Mouse (Mus musculus) 3T3-L1 (cell line): Measurements from ENCODE around the gene Dstyk.

Experiments
- DNase-seq: peaks from one replicate; pipeline ENCODE4 v3.0.0-alpha.2; 2015; ENCODE audit warnings: low read depth, low spot score

The Dstyk gene

DNA sequence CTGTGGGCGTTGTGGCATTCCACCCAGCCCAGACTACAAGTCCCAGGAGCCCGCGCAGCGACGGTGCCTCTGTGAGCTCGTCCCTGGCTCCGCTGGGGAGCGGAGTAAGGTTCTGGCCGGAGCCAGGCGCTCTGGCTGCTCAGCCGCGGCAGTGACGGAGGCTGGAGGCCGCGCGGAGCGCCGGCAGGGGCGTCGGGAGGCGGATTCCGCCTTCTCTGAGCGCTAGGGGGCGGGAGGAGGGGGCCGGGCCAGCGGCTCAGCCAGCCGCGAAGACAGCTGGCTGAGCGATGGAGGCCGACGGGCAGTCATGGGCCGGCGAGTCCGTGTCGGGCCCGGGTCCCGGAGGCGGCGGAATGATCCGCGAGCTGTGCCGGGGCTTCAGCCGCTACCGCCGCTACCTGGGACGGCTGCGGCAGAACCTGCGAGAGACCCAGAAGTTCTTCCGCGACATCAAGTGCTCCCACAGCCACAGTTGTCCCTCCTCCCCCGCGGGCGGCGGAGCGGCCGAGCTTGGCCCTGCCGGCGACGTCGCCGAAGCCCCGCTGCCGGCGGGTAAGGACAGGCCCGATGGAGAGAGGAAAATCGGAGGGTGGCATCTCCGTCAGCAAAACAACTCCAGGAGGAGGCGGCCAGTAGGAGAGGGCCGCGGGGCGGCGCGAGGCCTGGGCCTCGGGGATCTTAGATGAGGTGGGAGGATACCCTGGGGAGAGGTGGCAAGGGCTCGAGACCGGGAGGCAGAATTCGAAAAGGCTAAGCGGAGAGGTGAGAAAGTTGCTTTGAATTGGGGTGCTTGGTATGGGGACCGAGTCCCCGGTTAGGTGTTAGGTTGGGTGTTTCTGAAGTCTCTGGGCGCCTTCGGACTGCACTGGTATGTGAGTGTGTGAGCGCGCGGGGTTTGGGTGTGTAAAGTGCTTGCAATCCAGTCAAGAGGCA lies at the start of gene Dstyk:
TSS of gene Dstyk (plus strand) at position 237 of the 933 bp plus-strand sequence.
- DNase-seq = peak; percentile 94

DNA sequence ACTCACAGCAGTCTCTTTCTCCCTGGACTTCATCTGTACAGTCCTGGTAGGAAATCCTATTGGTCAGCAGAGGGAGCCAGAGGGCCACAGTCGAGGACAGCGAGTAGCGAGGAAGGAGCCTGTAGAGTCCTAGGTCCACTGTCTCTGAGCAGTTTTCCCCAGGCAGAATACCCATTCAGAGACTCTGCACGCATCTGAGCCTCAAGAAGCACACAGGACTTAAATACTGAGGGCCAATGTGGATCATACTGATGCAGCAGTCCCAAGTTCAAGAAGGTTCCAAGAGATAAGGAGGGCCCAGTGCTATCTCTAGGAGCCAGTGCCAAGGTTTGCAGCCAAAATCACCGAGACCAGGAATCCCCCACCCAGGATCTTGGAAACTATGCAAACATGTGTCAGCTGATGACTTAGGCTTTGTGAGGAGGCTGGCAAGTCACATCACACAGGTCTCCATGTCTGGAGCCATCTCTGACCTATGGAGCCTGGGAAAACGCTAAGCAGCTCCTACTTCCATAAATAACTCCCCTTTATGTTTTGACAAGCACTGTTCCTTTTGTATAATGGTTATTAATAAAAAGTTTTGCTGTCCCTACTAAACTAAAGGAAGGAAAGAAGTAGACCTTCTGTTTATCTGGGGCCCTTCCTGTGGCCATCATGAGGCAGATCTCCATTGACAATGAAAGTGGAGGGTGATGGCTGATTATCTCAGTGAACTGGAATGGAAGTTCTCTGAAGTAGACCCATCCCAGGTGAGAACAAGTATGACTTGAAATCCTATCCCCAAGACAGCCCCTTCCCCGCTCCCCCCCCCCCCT lies 49.5 kb upstream of the Dstyk start:
- DNase-seq = peak; percentile 93

GRCm38 (mm10) chr1:132370681-132371173 lies 46.6 kb upstream of the Dstyk start:
- peak; percentile 82 for DNase-seq

DNA sequence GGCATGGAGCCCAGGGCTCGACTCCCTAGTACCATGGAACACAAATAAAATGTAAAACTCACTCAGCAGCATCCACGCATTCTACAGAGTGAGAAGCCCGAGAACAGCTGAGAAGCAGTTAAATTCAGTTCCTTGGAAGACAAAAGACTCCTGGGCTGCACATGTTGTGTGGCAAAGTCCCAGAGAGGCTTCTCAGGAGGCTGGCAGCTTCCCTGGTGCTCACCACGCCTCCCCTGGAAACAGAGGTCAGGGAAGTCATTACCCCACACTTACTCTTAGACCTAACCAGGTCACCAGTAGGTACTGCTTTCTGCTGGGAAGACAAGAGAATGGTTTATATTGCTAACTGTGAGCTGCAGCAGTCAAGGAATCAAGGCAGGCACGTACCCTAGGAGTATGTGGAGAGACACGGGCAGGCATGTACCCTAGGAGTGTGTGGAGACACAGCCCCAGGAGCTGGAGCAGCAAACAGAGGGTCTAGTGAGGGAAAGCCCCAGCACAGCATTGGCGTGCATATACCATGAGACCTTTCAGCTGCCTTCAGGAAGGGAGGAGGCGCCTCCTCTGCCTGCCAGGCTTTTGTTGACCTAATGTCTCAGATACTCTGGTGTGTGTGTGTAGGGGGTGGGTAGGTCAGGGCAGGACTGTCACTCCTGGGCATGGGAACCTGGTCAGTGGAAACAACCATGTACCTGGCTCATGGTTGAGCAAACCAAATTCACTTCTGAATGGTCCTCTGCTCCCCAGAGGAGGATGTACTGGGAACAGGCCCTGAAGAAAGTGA lies 45.9 kb upstream of the Dstyk start:
- no peak for DNase-seq

DNA sequence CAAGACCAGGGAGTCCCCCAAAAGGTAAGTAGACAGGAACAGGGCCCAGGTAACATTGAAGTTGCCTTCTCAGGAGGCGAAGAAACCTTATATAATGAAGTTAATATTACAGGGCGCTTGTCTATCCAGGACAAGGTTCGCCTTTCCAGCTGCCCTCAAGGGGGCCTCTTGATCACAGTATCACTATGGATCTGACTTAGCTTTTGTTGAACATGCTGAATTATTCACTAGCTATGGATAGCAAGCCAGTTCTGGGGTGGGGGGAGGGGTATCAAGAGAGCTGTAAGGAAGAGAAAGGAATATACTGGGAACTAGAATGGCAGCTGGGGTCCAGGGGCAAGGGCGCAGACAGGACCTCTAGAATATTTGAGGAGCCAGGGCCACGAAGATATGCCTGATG lies 45.0 kb upstream of the Dstyk start:
- DNase-seq = no peak

- no peak for DNase-seq
Observed at GRCm38 (mm10) chr1:132372896-132373534, 44.3 kb upstream of the Dstyk start.

DNA sequence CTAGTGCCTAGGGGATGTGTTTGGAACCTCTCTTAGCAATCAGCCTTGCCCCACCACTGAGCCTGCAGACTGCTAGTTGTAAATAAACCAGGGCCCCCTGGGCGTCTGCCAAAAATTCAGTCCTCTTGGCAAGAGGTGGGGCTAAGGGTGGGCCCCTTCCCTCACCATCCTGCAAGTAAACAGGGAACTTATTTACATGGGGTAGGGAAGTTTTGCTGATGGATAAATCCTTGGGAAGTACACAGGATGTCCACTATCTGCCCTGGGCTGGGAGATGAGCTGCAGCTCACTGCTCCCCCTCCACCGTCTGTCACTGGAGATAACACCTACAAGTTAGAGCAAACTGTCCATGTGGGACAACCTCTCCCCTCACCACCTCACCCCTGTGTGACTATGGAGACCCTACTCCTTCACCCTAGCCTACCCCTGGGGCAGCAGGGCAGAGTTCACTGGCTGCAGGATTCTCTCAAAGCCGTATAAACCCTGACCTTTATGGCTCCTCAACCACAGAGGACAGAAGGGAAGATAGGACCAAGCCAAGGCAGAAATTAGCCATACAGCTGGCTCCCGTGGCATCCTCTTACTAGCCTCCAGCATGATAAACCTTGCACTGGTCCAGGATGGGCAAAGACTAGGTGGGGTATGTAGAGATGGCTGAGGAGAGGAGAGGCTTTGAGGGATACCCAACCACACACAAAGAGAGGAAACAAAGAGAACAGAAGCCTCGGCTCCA lies 43.0 kb upstream of the Dstyk start:
- peak; percentile 54 for DNase-seq

DNA sequence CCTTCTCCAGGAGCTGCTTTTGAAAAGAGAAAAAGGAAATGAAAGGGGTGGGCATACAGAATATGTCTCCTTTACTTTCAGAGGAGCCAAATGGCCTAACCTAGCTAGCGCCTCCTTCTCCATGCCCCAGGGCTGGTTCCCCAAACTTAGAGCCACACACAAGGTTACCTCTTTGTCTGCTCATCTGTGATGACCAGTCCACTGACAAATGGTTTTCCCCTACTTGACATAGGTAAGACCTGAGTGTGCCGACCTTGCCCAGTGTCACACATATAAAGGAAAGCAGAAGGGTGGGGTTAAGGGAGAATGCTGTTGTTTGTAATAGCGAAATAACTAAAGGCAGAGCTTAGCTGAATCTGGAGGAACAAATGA lies 42.5 kb upstream of the Dstyk start:
- no peak for DNase-seq

GRCm38 (mm10) chr1:132375256-132375655 lies 42.1 kb upstream of the Dstyk start:
- DNase-seq = peak; percentile 82

GRCm38 (mm10) chr1:132376211-132377054 lies 40.9 kb upstream of the Dstyk start:
- DNase-seq = peak; percentile 65

- DNase-seq = no peak
Observed at GRCm38 (mm10) chr1:132377055-132377365, 40.3 kb upstream of the Dstyk start.

DNA sequence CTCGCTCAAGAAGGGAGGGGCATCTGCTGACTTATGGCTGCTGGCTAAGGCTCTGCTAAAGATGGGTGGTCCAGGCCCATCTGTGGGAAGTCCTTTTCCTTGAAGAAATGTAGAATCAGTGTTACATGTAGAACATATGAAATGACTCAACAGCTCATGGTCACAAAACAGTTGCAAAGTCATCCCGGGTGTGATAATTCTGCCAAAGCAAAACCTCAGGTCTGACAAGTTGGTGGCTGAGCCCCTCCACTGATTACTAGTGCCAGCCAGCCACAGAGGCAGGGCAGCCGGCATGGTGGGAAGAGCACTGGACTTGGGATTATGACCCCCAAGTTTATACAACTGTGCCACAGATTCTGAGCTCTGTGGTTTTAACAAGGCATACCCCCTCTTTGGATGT lies 39.5 kb upstream of the Dstyk start:
- no peak for DNase-seq

DNA sequence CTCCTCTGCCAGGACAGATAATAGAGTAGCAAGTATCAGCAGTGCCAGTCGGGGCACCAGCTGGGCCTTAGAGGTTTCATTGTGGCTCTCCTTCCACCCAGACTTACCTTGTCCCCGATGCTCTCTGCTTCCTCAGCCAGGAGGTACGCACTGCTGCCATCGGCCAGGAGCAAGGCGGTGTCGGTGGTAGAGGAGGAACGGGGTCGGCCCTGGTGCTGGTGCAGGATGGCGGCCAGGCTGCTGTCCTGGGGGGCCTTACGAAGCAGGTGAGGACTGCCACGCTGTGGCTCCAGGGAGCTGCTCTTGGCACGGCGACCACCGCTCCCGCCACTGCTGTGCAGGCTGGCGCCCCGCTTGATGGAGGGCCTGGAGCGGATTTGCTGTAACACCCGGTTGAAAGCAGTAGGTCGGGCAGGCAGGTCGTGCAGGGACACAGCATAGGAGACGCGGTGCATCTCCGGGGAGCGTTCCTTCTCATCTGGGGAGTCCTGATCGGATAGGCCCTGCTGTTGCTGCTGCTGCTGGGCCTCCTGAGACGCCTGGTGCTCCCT lies 36.7 kb upstream of the Dstyk start:
- DNase-seq = no peak

- no peak for DNase-seq
Observed at GRCm38 (mm10) chr1:132381929-132382328, 35.4 kb upstream of the Dstyk start.

- DNase-seq = no peak
Observed at GRCm38 (mm10) chr1:132384001-132384554, 33.3 kb upstream of the Dstyk start.

GRCm38 (mm10) chr1:132385266-132385665 lies 32.1 kb upstream of the Dstyk start:
- no peak for DNase-seq

DNA sequence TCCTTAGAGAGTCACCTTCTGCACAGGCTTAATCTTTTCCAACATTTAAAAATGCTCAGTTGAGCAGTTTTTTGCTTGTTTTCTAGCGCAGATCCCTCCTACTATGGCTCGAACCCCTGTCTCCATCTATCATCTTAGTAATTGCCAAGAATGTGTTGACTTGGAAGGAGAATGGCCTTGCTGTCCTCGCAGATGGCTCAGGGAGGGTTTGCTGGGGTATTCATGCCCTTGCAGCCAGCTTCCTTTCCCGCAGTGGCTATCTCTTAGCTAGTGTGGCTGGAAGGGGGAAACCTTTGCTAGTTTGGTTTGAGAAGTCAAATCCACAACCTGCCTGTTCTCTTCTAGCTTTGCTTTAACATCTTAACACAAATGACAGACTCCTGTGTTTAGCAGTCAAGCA lies 31.6 kb upstream of the Dstyk start:
- no peak for DNase-seq

DNA sequence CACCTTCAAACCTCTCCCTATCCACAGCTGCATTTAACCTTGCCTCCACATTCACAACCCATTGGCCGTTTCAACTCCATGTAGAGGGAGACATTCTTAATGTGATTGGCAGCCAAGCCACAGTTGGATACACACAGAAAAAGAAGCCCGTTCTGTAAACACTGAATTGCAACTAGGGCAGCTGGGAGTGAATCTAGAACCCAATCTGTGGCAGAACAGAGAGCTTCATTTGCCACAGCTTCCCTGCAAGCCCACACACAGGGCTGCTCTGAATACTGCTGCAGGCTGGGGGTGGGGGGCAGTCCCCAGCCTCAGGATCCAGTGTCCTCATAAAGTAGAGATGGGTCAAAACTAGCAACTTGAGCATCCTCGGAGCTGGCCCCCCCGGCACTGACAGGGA lies 31.1 kb upstream of the Dstyk start:
- no peak for DNase-seq

DNA sequence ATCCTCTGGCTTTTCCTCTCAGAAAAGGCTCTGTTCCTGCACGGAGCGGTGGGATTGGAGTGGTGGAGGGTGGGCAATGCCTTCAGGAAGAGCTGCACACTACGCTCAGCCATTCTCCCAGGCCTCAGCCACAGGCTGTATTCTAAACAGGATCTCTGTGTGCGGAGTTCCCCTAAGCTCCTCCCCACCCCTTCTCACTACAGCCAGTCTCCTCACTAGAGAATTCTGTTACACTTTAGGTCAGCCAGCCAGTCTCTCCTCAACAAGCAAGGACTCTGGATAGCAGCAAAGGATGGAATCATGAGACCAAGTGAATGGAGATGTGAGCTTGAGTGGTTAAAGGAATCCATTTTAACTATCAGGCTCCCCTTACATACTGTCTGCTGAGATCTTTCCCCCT lies 29.4 kb upstream of the Dstyk start:
- DNase-seq = no peak
